Mouse (Mus musculus): Measurements from ENCODE around the gene Serpina10. TPM values are rescaled to one million over a fixed set of nuclear protein-coding genes. Genes with fewer than 3 reads are reported as not detected.
"Not testable (repeated sequence)": the region's sequence is repeated elsewhere in the genome, so short reads cannot be mapped to it uniquely, and the experiment has no call there.

Gene Serpina10
- total RNA-seq, 1 experiment from 2014 or later = 0.36 TPM

DNA sequence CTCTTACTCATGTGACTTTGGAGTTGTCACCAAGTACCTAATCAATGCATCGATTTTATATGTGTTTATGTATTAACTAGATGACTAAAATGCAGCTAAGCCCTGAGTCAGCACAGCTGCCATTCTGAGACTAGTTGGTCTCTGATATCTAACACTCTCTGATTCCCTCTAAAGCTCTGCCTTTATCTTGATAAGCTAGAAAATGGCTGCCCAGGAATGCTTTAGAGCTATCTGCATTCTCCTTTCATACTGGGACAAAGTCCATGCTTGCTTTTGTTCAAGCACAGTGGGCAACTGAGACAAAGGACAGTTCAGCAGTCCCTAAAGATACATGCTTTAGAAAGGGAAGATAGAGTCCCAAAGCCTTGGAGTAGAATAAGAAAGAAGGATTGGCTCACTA, 16.1 kb downstream of the Serpina10 start:
- no peak for DNase-seq

DNA sequence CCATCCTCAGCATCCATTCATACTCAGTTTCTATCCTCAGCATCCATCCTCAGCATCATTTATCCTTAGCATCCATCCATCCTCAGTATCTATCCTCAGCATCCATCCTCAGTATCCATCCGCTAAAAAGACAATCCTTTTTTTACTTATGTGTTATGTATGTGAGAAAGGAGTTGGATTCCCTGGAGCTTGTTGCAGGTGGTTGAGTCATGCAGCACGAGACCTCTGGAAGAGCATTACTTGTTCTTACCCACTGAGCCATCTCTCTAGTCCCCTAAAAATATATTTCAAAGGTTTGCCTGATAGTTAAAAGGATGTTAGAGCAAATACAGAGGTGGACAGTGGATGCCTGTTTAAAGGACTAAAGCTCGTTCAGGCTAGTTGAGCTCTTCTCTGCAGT, 29.4 kb downstream of the Serpina10 start:
- DNase-seq = no peak

DNA sequence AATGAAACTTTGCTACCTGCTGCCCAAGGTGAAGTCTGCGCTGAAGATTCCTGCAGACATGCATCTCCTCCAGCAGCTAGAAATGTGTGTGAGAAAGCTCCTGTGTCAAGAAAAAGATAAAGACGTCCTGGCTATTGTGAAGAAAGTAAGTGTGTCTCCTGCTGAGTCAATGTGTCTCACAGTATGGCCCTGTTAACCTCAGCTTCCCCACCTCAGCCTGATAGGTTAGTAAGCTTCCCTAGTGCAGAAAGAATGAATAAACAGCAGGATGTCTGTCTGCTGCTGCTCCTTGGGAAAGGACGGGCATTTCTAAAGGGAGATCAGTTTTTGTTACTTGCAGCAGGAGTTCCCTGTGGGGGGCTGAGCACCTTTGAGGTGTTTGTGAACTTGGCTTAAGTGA, 30.9 kb downstream of the Serpina10 start:
- DNase-seq = no peak

- no peak for DNase-seq
These were observed 32.8 kb downstream of the Serpina10 start for GRCm38 (mm10) chr12:103598411-103598810.

- no peak for DNase-seq
These were observed 47.5 kb downstream of the Serpina10 start for GRCm38 (mm10) chr12:103583771-103584170.

DNA sequence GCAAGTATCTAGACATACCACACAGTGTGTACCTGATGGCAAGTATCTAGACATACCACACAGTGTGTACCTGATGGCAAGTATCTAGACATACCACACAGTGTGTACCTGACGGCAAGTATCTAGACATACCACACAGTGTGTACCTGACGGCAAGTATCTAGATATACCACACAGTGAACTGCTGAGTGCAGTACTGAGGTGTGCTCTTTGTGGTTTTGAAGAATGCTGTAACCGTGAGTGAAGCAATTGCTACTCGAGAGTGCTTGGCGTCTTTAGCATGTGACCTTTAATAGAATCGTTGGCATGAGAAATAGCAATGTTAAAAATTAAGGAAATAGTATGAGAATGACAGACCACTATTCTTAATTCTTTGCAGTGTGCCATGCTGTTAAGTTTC, 53.1 kb downstream of the Serpina10 start:
- DNase-seq = not testable (repeated sequence)

GRCm38 (mm10) chr12:103569690-103570089, 61.6 kb downstream of the Serpina10 start:
- DNase-seq = no peak

DNA sequence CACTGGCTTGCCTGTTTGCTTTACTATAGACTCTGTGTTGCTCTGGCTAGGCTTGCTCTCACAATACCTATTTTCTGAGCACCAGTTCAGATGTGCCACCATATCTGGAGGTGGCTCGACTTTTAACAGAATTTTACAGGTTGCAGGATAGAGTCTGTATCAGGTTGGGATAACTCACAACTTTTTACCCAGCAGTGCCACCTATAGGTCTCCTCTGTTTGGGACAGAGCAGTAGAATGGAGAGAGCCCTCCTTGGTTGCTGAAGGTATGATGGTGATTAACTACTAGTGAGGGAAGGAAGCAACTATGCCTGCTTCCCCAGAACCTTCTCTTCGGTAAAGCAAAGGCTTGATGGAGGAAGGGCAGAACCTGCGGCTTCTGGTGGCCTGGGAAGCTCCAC, 64.1 kb downstream of the Serpina10 start:
- no peak for DNase-seq

GRCm38 (mm10) chr12:103565151-103565550, 66.1 kb downstream of the Serpina10 start:
- DNase-seq = peak; percentile 16

Other genes with a start within 250 kb of the Serpina10 start
- 3.5 and 3.9 TPM in 2 replicates for gene Otub2, start 242.8 kb downstream of the Serpina10 start, total RNA-seq (2021)
- gene 9330161L09Rik, start 223.6 kb downstream of the Serpina10 start, total RNA-seq (2021) = 1.3 and 1.6 TPM in 2 replicates
- 109 TPM in 2 replicates for gene Ddx24, start 205.6 kb downstream of the Serpina10 start, total RNA-seq (2021)
- 843 and 1,153 TPM in 2 replicates for gene Ifi27, start 197.2 kb downstream of the Serpina10 start, total RNA-seq (2021)
- gene Ifi27l2a, start 187.8 kb downstream of the Serpina10 start, total RNA-seq (2021) = 30.3 and 36.9 TPM in 2 replicates
- gene Ifi27l2b, start 174.2 kb downstream of the Serpina10 start, total RNA-seq (2021) = not detected in 2 replicates
- 5.3 and 5.4 TPM in 2 replicates for gene Ppp4r4, start 99.2 kb downstream of the Serpina10 start, total RNA-seq (2021)
- 0.39 and 3.9 TPM in 2 replicates for gene Serpina6, start 25.8 kb upstream of the Serpina10 start, total RNA-seq (2021)
- gene Serpina16, start 44.7 kb upstream of the Serpina10 start, total RNA-seq (2021) = not detected in 2 replicates
- gene Serpina1f, start 64.1 kb upstream of the Serpina10 start, total RNA-seq (2021) = not detected in 2 replicates
- gene Serpina1d, start 142.1 kb upstream of the Serpina10 start, total RNA-seq (2021) = 0.24 and 34.4 TPM in 2 replicates
- gene Serpina1b, start 198.9 kb upstream of the Serpina10 start, total RNA-seq (2021) = 0.24 and 60.8 TPM in 2 replicates
- gene Serpina1a, start 232.1 kb upstream of the Serpina10 start, total RNA-seq (2021) = 0.46 and 28.4 TPM in 2 replicates

All from adrenal gland, postnatal 25 days (tissue).